Mouse (Mus musculus): Measurements from ENCODE around the gene Loxl1. TPM values are rescaled to one million over a fixed set of nuclear protein-coding genes. Genes with fewer than 3 reads are reported as not detected.

The Loxl1 gene
- total and polyA plus RNA-seq, 3 experiments: not detected

- Histone ChIP-seq H3K9me3 (replicated peaks) (no peaks in the 10 kb centered on the region; the same call in 1 of the 2 replicates), H3K27me3 (ENCODE audit: insufficient read depth, low read length) (peaks cover 23% of the 10 kb centered on the region), H3K36me3 (replicated peaks) (no peaks in the 10 kb centered on the region), H3K4me3 (ENCODE audit: low read depth, low read length) (no peak overlapping the region), H3K4me1 (ENCODE audit: insufficient read depth, low read depth, low read length) (no peaks in the 10 kb centered on the region)
- DNase-seq (ENCODE audit: low spot score) (no peak), ATAC-seq (ENCODE audit: extremely low read depth, insufficient number of reproducible peaks, low FRiP score, poor library complexity, severe bottlenecking) (no peak)
- TF ChIP-seq GATA1 (IDR thresholded peaks at IDR 0.05; ENCODE audit: borderline replicate concordance, low read length) (no peak), GATA2 (IDR thresholded peaks at IDR 0.05; ENCODE audit: borderline replicate concordance, low read depth, low read length) (no peak), TAL1 (conservative IDR thresholded peaks at IDR 0.05; ENCODE audit: low read depth, low read length) (no peak), POLR2AphosphoS5 (IDR thresholded peaks at IDR 0.05; ENCODE audit: insufficient replicate concordance, low read depth, low read length) (no peak), CTCF (IDR thresholded peaks at IDR 0.05; ENCODE audit: low read depth, low read length) (no peak)
Observed at GRCm38 (mm10) chr9:58310043-58310660, 2.8 kb downstream of the Loxl1 start.

- no peaks in the 10 kb centered on the region for H3K4me1 ChIP-seq (ENCODE audit: insufficient read depth, low read depth, low read length)
- TF ChIP-seq POLR2AphosphoS5 (IDR thresholded peaks at IDR 0.05; ENCODE audit: insufficient replicate concordance, low read depth, low read length) (no peak), GATA1 (IDR thresholded peaks at IDR 0.05; ENCODE audit: borderline replicate concordance, low read length) (no peak), TAL1 (conservative IDR thresholded peaks at IDR 0.05; ENCODE audit: low read depth, low read length) (no peak), CTCF (IDR thresholded peaks at IDR 0.05; ENCODE audit: low read depth, low read length) (no peak)
- no peak for ATAC-seq (ENCODE audit: extremely low read depth, insufficient number of reproducible peaks, low FRiP score, poor library complexity, severe bottlenecking)
- H3K4me3 ChIP-seq (ENCODE audit: low read depth, low read length): no peak overlapping the region
- H3K9me3 ChIP-seq (replicated peaks): no peaks in the 10 kb centered on the region; the same call in 1 of the 2 replicates
- DNase-seq (ENCODE audit: low spot score): no peak
- peaks cover 34% of the 10 kb centered on the region for H3K27me3 ChIP-seq (ENCODE audit: insufficient read depth, low read length)
- no peaks in the 10 kb centered on the region for H3K36me3 ChIP-seq (replicated peaks)
Observed at GRCm38 (mm10) chr9:58308395-58308794, 4.6 kb downstream of the Loxl1 start.

GRCm38 (mm10) chr9:58305686-58306085 lies 7.3 kb downstream of the Loxl1 start:
- TF ChIP-seq TAL1 (conservative IDR thresholded peaks at IDR 0.05; ENCODE audit: low read depth, low read length): no peak
- no peak for TF ChIP-seq POLR2AphosphoS5 (IDR thresholded peaks at IDR 0.05; ENCODE audit: insufficient replicate concordance, low read depth, low read length)
- no peak for TF ChIP-seq GATA2 (IDR thresholded peaks at IDR 0.05; ENCODE audit: borderline replicate concordance, low read depth, low read length)
- no peak for TF ChIP-seq GATA1 (IDR thresholded peaks at IDR 0.05; ENCODE audit: borderline replicate concordance, low read length)
- TF ChIP-seq CTCF (IDR thresholded peaks at IDR 0.05; ENCODE audit: low read depth, low read length): no peak
- no peak for ATAC-seq (ENCODE audit: extremely low read depth, insufficient number of reproducible peaks, low FRiP score, poor library complexity, severe bottlenecking)

GRCm38 (mm10) chr9:58303599-58304271 lies 9.3 kb downstream of the Loxl1 start:
- H3K4me1 ChIP-seq (ENCODE audit: insufficient read depth, low read depth, low read length): no peaks in the 10 kb centered on the region
- H3K4me3 ChIP-seq (ENCODE audit: low read depth, low read length): no peak overlapping the region
- TF ChIP-seq GATA1 (IDR thresholded peaks at IDR 0.05; ENCODE audit: borderline replicate concordance, low read length) (no peak), TAL1 (conservative IDR thresholded peaks at IDR 0.05; ENCODE audit: low read depth, low read length) (no peak)
- peaks cover 49% of the 10 kb centered on the region for H3K27me3 ChIP-seq (ENCODE audit: insufficient read depth, low read length)
- no peak for DNase-seq (ENCODE audit: low spot score)
- no peak for ATAC-seq (ENCODE audit: extremely low read depth, insufficient number of reproducible peaks, low FRiP score, poor library complexity, severe bottlenecking)
- no peaks in the 10 kb centered on the region for H3K9me3 ChIP-seq (replicated peaks)
- H3K36me3 ChIP-seq (replicated peaks): no peaks in the 10 kb centered on the region

More at GRCm38 (mm10) chr9:58305686-58306085, 7.3 kb downstream of the Loxl1 start:
- DNase-seq (ENCODE audit: low spot score): no peak
- H3K4me1 ChIP-seq (ENCODE audit: insufficient read depth, low read depth, low read length): no peaks in the 10 kb centered on the region
- H3K9me3 ChIP-seq (replicated peaks): no peaks in the 10 kb centered on the region
- no peaks in the 10 kb centered on the region for H3K36me3 ChIP-seq (replicated peaks)
- H3K4me3 ChIP-seq (ENCODE audit: low read depth, low read length): no peak overlapping the region
- peaks cover 43% of the 10 kb centered on the region for H3K27me3 ChIP-seq (ENCODE audit: insufficient read depth, low read length)

- TF ChIP-seq TAL1 (conservative IDR thresholded peaks at IDR 0.05; ENCODE audit: low read depth, low read length): no peak
- TF ChIP-seq CTCF (IDR thresholded peaks at IDR 0.05; ENCODE audit: low read depth, low read length): no peak
- no peak for TF ChIP-seq POLR2AphosphoS5 (IDR thresholded peaks at IDR 0.05; ENCODE audit: insufficient replicate concordance, low read depth, low read length)
- TF ChIP-seq GATA2 (IDR thresholded peaks at IDR 0.05; ENCODE audit: borderline replicate concordance, low read depth, low read length): no peak
- TF ChIP-seq GATA1 (IDR thresholded peaks at IDR 0.05; ENCODE audit: borderline replicate concordance, low read length): no peak
- Histone ChIP-seq H3K36me3 (replicated peaks) (no peaks in the 10 kb centered on the region), H3K27me3 (ENCODE audit: insufficient read depth, low read length) (peaks cover 47% of the 10 kb centered on the region), H3K4me1 (ENCODE audit: insufficient read depth, low read depth, low read length) (no peaks in the 10 kb centered on the region), H3K4me3 (ENCODE audit: low read depth, low read length) (no peak overlapping the region), H3K9me3 (replicated peaks) (no peaks in the 10 kb centered on the region)
- ATAC-seq (ENCODE audit: extremely low read depth, insufficient number of reproducible peaks, low FRiP score, poor library complexity, severe bottlenecking) (no peak), DNase-seq (ENCODE audit: low spot score) (no peak)
Observed at GRCm38 (mm10) chr9:58303115-58303514, 9.9 kb downstream of the Loxl1 start.

- Histone ChIP-seq H3K36me3 (replicated peaks) (no peaks in the 10 kb centered on the region), H3K27me3 (ENCODE audit: insufficient read depth, low read length) (peaks cover 46% of the 10 kb centered on the region), H3K4me3 (ENCODE audit: low read depth, low read length) (no peak overlapping the region), H3K9me3 (replicated peaks) (no peaks in the 10 kb centered on the region), H3K4me1 (ENCODE audit: insufficient read depth, low read depth, low read length) (peaks cover 7% of the 10 kb centered on the region)
- ATAC-seq (ENCODE audit: extremely low read depth, insufficient number of reproducible peaks, low FRiP score, poor library complexity, severe bottlenecking) (no peak), DNase-seq (ENCODE audit: low spot score) (no peak)
- TF ChIP-seq POLR2AphosphoS5 (IDR thresholded peaks at IDR 0.05; ENCODE audit: insufficient replicate concordance, low read depth, low read length): no peak
- TF ChIP-seq GATA1 (IDR thresholded peaks at IDR 0.05; ENCODE audit: borderline replicate concordance, low read length): no peak
- TF ChIP-seq CTCF (IDR thresholded peaks at IDR 0.05; ENCODE audit: low read depth, low read length): no peak
- TF ChIP-seq TAL1 (conservative IDR thresholded peaks at IDR 0.05; ENCODE audit: low read depth, low read length): no peak
- TF ChIP-seq GATA2 (IDR thresholded peaks at IDR 0.05; ENCODE audit: borderline replicate concordance, low read depth, low read length): no peak
Observed at GRCm38 (mm10) chr9:58299356-58299799, 13.6 kb downstream of the Loxl1 start.
